Mouse (Mus musculus) kidney, adult 2 months (tissue): ENCODE measurements around the gene Spata32. TPM values are rescaled to one million over a fixed set of nuclear protein-coding genes. Genes with fewer than 3 reads are reported as not detected.

ENCODE experiments used
- DNase-seq: peaks from one replicate; pipeline ENCODE4 v3.0.0; 2021
- H3K27ac ChIP-seq: fragments of 200-500 bp; 2 replicates; pipeline ENCODE4 v1.5.1; 2012; ENCODE audit warnings: low read depth, low read length, control low read depth, inconsistent platforms; ENCODE audit not compliant: insufficient read depth
- H3K27me3 ChIP-seq: fragments of 200-500 bp; replicated peaks from 2 replicates; pipeline ENCODE4 v1.6.1; 2012; ENCODE audit warnings: mild to moderate bottlenecking, moderate library complexity, low read length, inconsistent platforms; ENCODE audit not compliant: control insufficient read depth, insufficient read depth
- H3K36me3 ChIP-seq: fragments of 200-500 bp; 2 replicates; pipeline ENCODE4 v1.6.1; 2012; ENCODE audit warnings: mild to moderate bottlenecking, moderate library complexity, low read length, inconsistent platforms; ENCODE audit not compliant: control insufficient read depth, insufficient read depth
- H3K4me1 ChIP-seq: fragments of 200-500 bp; 2 replicates; pipeline ENCODE4 v1.6.1; 2011; ENCODE audit warnings: low read length; ENCODE audit not compliant: control insufficient read depth, insufficient read depth
- H3K4me3 ChIP-seq: fragments of 200-500 bp; 2 replicates; pipeline ENCODE4 v1.5.1; 2011; ENCODE audit warnings: mild to moderate bottlenecking, low read depth, low read length, control low read depth; ENCODE audit not compliant: insufficient read depth
- CTCF ChIP-seq: fragments of 200-500 bp; conservative IDR thresholded peaks from 2 replicates; pipeline ENCODE4 v1.5.1; 2011; ENCODE audit warnings: low read depth, mild to moderate bottlenecking, control low read depth, low read length, moderate library complexity, mixed read lengths; ENCODE audit not compliant: insufficient read depth, insufficient read length
- POLR2A ChIP-seq: fragments of 200-500 bp; IDR thresholded peaks from one replicate; pipeline ENCODE4 v1.6.1; 2011; ENCODE audit warnings: low read depth, low read length, control low read depth
- WGBS: fragments of 180-500 bp; shearing (Covaris S2); methylation state at CpG from one replicate; pipeline ENCODE4 v1.1.7; 2018; 5-methylcytosine and 5-hydroxymethylcytosine counted together
- polyA plus RNA-seq: library from polyadenylated mRNA; depleted of rRNA; stranded (reverse); fragments of >200 nt; gene quantifications from 2 replicates; pipeline ENCODE4 v1.2.3, GENCODE M21; 2012

Spata32 gene
- polyA plus RNA-seq, 1 experiment: not detected

DNA sequence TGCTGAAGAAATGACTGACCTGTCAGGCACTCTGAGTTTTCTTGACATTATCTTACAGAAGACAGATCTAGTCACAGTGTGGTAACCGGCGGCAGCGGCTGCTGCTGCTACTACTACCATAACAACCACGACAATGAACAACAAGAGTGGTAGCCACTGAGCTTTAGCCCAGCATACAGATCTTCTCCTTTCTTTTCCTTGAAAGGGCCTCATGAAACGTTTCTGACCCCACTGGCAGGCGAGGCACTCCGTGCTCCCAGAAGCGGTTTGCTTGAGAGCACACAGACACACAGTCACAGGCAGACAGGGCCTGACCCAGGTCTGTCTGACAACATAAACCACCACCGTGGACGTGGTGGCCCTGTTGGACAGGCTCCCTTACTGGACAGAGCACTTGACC is 45.3 kb upstream of the Spata32 start:
- DNase-seq: peak; percentile 36
- 40% methylated on average over 10 of the region's 10 CpGs for WGBS
- Histone ChIP-seq H3K27ac (peak overlapping the region; percentile 6; the same call in 1 of the 2 replicates), H3K27me3 (no peaks in the 10 kb centered on the region), H3K4me1 (peaks cover 39% of the 10 kb centered on the region), H3K4me3 (no peak overlapping the region), H3K36me3 (no peaks in the 10 kb centered on the region)
- no peak for TF ChIP-seq POLR2A
- TF ChIP-seq CTCF: no peak

DNA sequence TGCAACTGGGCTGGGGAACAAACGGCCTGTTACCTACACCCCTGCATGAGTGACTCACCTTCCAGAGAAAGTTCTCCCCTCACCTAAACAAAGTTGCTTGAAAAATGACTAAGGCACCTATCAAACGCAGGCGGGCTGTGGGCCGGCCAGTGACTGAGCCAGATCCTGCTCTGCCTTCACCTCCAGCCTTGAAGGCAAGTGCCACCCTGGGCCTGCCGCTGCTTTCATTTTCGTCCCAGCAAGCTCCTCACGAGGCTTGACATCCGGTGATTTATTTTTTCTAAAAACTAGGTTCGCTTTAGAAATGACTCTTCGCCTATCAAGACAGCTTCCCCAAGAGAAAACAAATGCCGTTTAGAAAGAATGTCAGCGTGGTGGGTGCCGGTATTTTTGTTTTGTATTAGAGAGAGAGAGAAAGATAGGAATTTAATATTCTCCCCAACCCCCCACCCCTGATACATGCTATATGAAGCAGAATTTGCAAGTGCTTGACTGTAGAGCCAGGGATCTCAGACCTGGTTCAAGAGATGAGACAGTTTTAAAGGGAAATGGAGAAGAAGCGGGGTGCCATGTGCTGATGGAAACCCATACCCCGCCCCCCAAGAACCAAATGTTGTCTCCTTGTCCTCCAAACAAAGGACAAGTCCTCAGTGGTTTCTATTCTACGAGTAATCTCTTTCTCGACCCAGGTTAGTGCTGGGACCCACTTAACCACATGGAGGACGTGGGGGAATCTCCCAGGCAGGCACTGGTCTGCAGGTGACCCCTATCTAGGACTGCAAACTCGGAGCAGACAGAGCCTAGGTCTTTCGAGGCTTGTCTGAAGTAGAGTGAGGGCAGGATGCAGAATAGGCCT is 44.4 kb upstream of the Spata32 start:
- H3K4me3 ChIP-seq: peak overlapping the region; percentile 2; the same call in 1 of the 2 replicates
- peaks cover 36% of the 10 kb centered on the region for H3K4me1 ChIP-seq
- no peaks in the 10 kb centered on the region for H3K36me3 ChIP-seq
- no peak for TF ChIP-seq CTCF
- TF ChIP-seq POLR2A: no peak
- peak; percentile 66 for DNase-seq
- WGBS: 40% methylated on average over 20 of the region's 20 CpGs
- no peaks in the 10 kb centered on the region for H3K27me3 ChIP-seq
- H3K27ac ChIP-seq: peak overlapping the region; percentile 66

DNA sequence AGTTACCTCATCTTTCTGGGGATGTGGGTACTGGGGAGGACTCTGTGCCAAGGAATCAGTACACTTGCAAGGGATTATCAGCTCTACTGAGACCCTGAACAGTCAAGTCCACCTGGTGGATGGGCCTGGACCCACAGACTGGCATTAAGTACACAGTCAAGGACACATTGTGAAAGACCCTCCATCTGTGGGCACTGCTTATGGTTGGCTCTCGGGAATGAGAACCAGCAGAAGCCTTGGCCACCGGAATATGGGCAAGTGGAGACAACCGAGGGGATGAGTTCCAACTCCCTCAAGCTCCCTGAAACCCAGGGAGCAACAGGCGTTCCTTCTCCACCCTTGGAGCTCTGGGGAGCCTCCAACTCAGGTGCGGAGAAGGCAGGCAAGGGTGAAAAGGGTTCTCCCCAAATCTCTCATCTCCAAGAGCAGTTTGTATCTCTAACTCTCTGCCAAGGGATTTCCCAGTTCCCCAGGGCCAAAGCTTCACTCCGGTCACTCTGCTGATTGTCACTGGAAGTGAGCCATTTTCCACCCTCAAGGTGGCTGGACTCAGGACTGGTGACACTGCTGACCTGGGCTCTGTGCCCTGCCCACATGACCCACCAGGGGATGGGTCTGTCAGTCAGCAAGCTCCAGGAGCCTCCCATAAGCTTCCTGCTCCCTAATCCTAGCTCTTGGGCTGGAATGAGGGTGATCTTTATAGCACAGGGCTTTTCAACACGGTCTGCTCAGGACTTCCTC is 43.6 kb upstream of the Spata32 start:
- DNase-seq: peak; percentile 84
- Histone ChIP-seq H3K4me3 (0 out of 2 replicates have a peak overlapping the region, but pooled peaks have one; percentile 2), H3K36me3 (no peaks in the 10 kb centered on the region), H3K27me3 (no peaks in the 10 kb centered on the region), H3K4me1 (peaks cover 36% of the 10 kb centered on the region), H3K27ac (peak overlapping the region; percentile 66)
- TF ChIP-seq CTCF (no peak), POLR2A (no peak)
- WGBS: 68% methylated on average over 7 of the region's 7 CpGs

DNA sequence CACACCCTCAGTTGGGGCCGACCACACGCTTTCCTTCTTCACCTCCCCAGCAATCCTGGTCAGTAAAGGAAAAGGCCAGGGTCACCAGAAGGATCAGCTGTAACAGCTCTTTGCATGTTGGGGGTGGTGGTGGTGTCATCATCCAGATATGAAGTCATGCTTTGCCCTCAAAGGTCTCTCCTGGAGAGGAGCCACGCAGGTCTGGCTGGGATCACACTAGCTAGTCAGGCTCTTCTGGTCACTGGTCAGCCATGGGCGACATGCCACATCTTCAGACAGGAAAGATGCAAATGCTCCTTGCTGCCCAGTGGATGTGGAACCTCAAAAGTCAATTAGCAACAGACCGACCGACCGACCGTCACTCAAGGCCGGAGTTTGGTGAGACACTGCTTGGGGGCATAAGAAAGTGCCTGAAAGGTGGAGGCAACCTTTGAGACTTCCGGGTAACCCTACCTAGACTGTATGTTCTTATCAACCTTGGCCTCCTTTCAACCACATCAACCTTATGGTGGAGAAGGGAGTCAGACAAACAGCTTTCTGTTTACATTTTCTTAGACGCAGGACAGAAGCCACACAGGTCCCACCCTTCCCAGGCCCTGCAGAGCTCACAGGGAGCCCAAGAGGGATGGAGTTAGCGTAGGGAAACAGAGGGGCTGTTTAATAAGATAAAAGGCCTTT is 42.4 kb upstream of the Spata32 start:
- Histone ChIP-seq H3K4me3 (no peak overlapping the region), H3K36me3 (no peaks in the 10 kb centered on the region), H3K27ac (peak overlapping the region; percentile 44), H3K4me1 (peaks cover 25% of the 10 kb centered on the region), H3K27me3 (no peaks in the 10 kb centered on the region)
- no peak for TF ChIP-seq CTCF
- no peak for TF ChIP-seq POLR2A
- DNase-seq: peak; percentile 40
- 69% methylated on average over 12 of the region's 12 CpGs for WGBS

DNA sequence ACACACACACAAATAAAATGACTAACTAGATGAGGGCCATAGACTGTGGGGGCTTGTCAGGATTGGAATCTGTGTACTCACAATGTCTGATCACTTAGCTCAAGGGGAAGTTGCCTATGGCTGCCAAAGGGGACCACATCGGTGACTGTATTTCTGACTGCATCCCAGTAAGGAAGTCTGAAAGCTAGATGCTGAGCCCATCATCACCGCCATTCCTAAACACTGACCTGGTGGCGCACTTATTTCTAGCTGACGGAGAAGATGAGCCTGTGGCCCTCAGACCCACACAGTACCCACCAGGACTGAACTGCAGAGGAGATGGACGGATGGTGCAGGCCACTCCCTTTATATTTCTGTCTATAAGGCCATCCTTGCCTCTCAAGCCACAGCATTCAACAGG is 41.8 kb upstream of the Spata32 start:
- WGBS: 84% methylated on average over 5 of the region's 5 CpGs
- no peaks in the 10 kb centered on the region for H3K27me3 ChIP-seq
- no peaks in the 10 kb centered on the region for H3K36me3 ChIP-seq
- H3K27ac ChIP-seq: 0 out of 2 replicates have a peak overlapping the region, but pooled peaks have one; percentile 6
- peaks cover 22% of the 10 kb centered on the region for H3K4me1 ChIP-seq
- H3K4me3 ChIP-seq: no peak overlapping the region
- no peak for DNase-seq
- TF ChIP-seq POLR2A (no peak), CTCF (no peak)

DNA sequence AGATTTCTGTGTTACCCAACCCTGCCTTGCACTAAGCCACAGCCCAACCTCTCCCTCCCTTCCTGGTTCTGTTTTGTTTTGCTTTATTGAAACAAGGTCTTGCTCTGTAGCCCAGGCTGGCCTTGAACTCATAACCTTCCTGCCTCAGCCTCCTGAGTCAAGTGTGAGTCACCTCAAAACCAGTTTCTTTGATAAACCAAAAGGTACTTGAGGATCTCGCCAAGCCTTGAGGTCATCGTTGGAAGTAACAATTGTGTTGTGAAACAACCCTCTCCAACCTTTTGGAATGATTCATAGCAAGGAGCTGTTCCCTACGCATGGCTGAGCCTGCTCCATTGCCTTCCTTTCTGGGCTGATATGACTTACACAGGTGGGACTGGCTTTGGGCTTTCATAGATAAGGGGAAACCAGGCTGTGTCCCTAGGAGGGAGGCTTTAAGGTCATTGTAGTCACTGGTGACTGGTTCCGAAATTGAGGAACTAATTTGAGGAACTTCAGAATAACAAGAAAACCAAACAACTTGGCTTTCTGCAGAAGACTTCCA is 39.8 kb upstream of the Spata32 start:
- Histone ChIP-seq H3K27ac (peak overlapping the region; percentile 21; the same call in 1 of the 2 replicates), H3K27me3 (no peaks in the 10 kb centered on the region), H3K36me3 (no peaks in the 10 kb centered on the region), H3K4me1 (peaks cover 14% of the 10 kb centered on the region), H3K4me3 (no peak overlapping the region)
- DNase-seq: no peak
- WGBS: 69% methylated on average over 4 of the region's 4 CpGs
- TF ChIP-seq CTCF (no peak), POLR2A (no peak)
